Mouse (Mus musculus) ES-E14 (cell line): ENCODE data around the gene Rtraf.

Experiments
- CHD2 ChIP-seq: IDR thresholded peaks from 2 replicates; pipeline ENCODE4 v1.6.1; 2014; ENCODE audit warnings: mild to moderate bottlenecking, low read depth, low read length, inconsistent platforms
- HCFC1 ChIP-seq: IDR thresholded peaks from 2 replicates; pipeline ENCODE4 v1.6.1; 2012; ENCODE audit warnings: low read length, inconsistent platforms, borderline replicate concordance; ENCODE audit not compliant: insufficient read depth
- MAFK ChIP-seq: IDR thresholded peaks from 2 replicates; pipeline ENCODE4 v1.6.1; 2014; ENCODE audit warnings: mild to moderate bottlenecking, low read depth, low read length, inconsistent platforms; ENCODE audit not compliant: insufficient read depth
- ZC3H11A ChIP-seq: IDR thresholded peaks from 2 replicates; pipeline ENCODE4 v1.6.1; 2012; ENCODE audit warnings: low read depth, mild to moderate bottlenecking, inconsistent platforms, low read length, borderline replicate concordance
- ZNF384 ChIP-seq: IDR thresholded peaks from 2 replicates; pipeline ENCODE4 v1.6.1; 2012; ENCODE audit warnings: low read depth, low read length, inconsistent platforms

GRCm38 (mm10) chr14:19794881-19795280 is 28.7 kb downstream of the Rtraf start:
- no peak for TF ChIP-seq CHD2
- no peak for TF ChIP-seq HCFC1
- no peak for TF ChIP-seq ZC3H11A
- no peak for TF ChIP-seq MAFK
- TF ChIP-seq ZNF384: no peak
